Mouse (Mus musculus): ENCODE measurements around the gene Galnt18.

DNA sequence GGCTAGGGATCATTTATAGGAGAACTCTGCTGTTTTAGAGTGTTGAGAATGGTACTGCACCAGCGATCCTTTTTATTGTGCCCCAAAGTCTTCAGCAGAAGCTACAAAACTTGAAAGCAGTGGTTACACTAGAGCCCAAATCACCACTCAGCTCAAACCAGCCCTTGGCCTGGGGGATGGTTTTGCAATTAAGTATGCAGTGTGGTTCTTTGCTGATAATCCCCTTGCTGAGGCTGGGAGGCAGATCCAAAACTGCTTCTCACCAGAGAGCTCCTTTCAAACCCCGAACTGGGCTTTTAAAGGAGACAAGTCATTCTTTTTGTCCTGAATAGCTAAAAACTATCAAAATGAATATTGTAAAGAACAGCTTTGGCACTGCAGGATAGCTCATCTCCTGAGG is 346.6 kb downstream of the Galnt18 start:
- TF ChIP-seq CTCF (IDR thresholded peaks at IDR 0.05; ENCODE audit: borderline replicate concordance, insufficient read depth, low read depth, low read length) (no peak), POLR2A (IDR thresholded peaks at IDR 0.05; ENCODE audit: borderline replicate concordance, insufficient read depth, low read length) (no peak)
